Mouse (Mus musculus) kidney, postnatal 36 days (tissue): ENCODE data around the gene Fance.
A peak's percentile ranks its signal among the peaks of the same experiment; 100 is the strongest.
"Not testable (repeated sequence)": the region's sequence is repeated elsewhere in the genome, so short reads cannot be mapped to it uniquely, and the experiment has no call there.

ENCODE experiments used
- DNase-seq, 2 experiments: peaks; one replicate each; pipeline ENCODE4 v3.0.0; 2021 to 2022; ENCODE audit warnings: mixed read lengths in 2 of 2

The Fance gene

GRCm38 (mm10) chr17:28294449-28295333 is 18.6 kb upstream of the Fance start:
- no peak for DNase-seq

- DNase-seq: no peak
Observed at GRCm38 (mm10) chr17:28298888-28299287, 14.4 kb upstream of the Fance start.

- DNase-seq: no peak
Observed at GRCm38 (mm10) chr17:28299669-28300320, 13.5 kb upstream of the Fance start.

- no peak for DNase-seq
Observed at GRCm38 (mm10) chr17:28300323-28300722, 13.0 kb upstream of the Fance start.

- DNase-seq: no peak
Observed at GRCm38 (mm10) chr17:28300850-28301249, 12.5 kb upstream of the Fance start.

- DNase-seq: no peak
Observed at GRCm38 (mm10) chr17:28305172-28305571, 8.1 kb upstream of the Fance start.

- peak; percentile 90 to 96 for DNase-seq
Observed at GRCm38 (mm10) chr17:28308297-28309195, 4.8 kb upstream of the Fance start.

GRCm38 (mm10) chr17:28310831-28311230 is 2.5 kb upstream of the Fance start:
- DNase-seq: no peak

GRCm38 (mm10) chr17:28311366-28312132 is 1.8 kb upstream of the Fance start:
- DNase-seq: no peak

GRCm38 (mm10) chr17:28312232-28313211 is 797 bp upstream of the Fance start:
- peak in 1 of 2 experiments; percentile 42 for DNase-seq

- no peak for DNase-seq
Observed at GRCm38 (mm10) chr17:28313880-28314225, 534 bp downstream of the Fance start.

- no peak for DNase-seq
Observed at GRCm38 (mm10) chr17:28315611-28316160, 2.4 kb downstream of the Fance start.

GRCm38 (mm10) chr17:28316476-28316875 is 3.2 kb downstream of the Fance start:
- peak in 1 of 2 experiments; percentile 22 for DNase-seq

GRCm38 (mm10) chr17:28317091-28317490 is 3.8 kb downstream of the Fance start:
- DNase-seq: peak in 1 of 2 experiments; percentile 54

- DNase-seq: no peak
Observed at GRCm38 (mm10) chr17:28317725-28318124, 4.4 kb downstream of the Fance start.

- no peak for DNase-seq
Observed at GRCm38 (mm10) chr17:28321700-28322099, 8.4 kb downstream of the Fance start.

- no peak for DNase-seq
Observed at GRCm38 (mm10) chr17:28323786-28324185, 10.5 kb downstream of the Fance start.

- DNase-seq: not testable (repeated sequence)
Observed at GRCm38 (mm10) chr17:28324416-28324815, 11.1 kb downstream of the Fance start.

- DNase-seq: no peak
Observed at GRCm38 (mm10) chr17:28325751-28326150, 12.4 kb downstream of the Fance start.

GRCm38 (mm10) chr17:28326951-28327350 is 13.6 kb downstream of the Fance start:
- DNase-seq: no peak
